Mouse (Mus musculus) stomach, embryonic 16.5 days (tissue): ENCODE data around the gene Pigk. TPM values are rescaled to one million over a fixed set of nuclear protein-coding genes. Genes with fewer than 3 reads are reported as not detected.

Experiments used
- ATAC-seq: fragments of 200-750 bp; cut with Nextera tagmentation; 2 replicates; pipeline ENCODE4 v1.8.0; 2017; ENCODE audit warnings: moderate number of reproducible peaks, moderate TSS enrichment; ENCODE audit not compliant: insufficient read depth, low FRiP score
- H3K27ac ChIP-seq: fragments of 300-500 bp; sonication (generic); 2 replicates; pipeline ENCODE4 v1.5.1; 2014; ENCODE audit warnings: low read length
- H3K27me3 ChIP-seq: fragments of 300-500 bp; sonication (generic); 2 replicates; pipeline ENCODE4 v1.6.1; 2014; ENCODE audit warnings: low read length, control low read depth, mixed read lengths; ENCODE audit not compliant: control insufficient read depth, insufficient read depth
- H3K36me3 ChIP-seq: fragments of 300-500 bp; sonication (generic); 2 replicates; pipeline ENCODE4 v1.6.1; 2014; ENCODE audit warnings: low read length; ENCODE audit not compliant: control insufficient read depth, insufficient read depth
- H3K4me1 ChIP-seq: fragments of 300-500 bp; sonication (generic); 2 replicates; pipeline ENCODE4 v1.6.1; 2014; ENCODE audit warnings: low read length, control low read depth, mixed read lengths; ENCODE audit not compliant: control insufficient read depth, insufficient read depth
- H3K4me2 ChIP-seq: fragments of 300-500 bp; sonication (generic); 2 replicates; pipeline ENCODE4 v1.6.1; 2014; ENCODE audit warnings: low read depth, low read length, mixed read lengths
- H3K4me3 ChIP-seq: fragments of 300-500 bp; sonication (generic); replicated peaks from 2 replicates; pipeline ENCODE4 v1.5.1; 2014; ENCODE audit warnings: mild to moderate bottlenecking, low read length
- H3K9ac ChIP-seq: fragments of 300-500 bp; sonication (generic); 2 replicates; pipeline ENCODE4 v1.6.1; 2014; ENCODE audit warnings: low read length
- H3K9me3 ChIP-seq: fragments of 300-500 bp; sonication (generic); replicated peaks from 2 replicates; pipeline ENCODE4 v1.6.1; 2016; ENCODE audit warnings: low read length, control low read depth; ENCODE audit not compliant: control insufficient read depth
- WGBS: fragments of 180-500 bp; shearing (Covaris S2); extraction: QIAGEN DNeasy Blood & Tissue Kit; methylation state at CpG from one replicate; pipeline ENCODE4 v1.1.7; 2014; 5-methylcytosine and 5-hydroxymethylcytosine counted together
- polyA plus RNA-seq: library from polyadenylated mRNA; unstranded; fragments of >200 nt; fragmentation: Nextera tagmentation; extraction: Ambion mirVana; gene quantifications from 2 replicates; pipeline ENCODE4 v1.2.1, GENCODE M21; 2015

The Pigk gene
- polyA plus RNA-seq, 1 experiment from 2014 or later: 39.0 TPM

DNA sequence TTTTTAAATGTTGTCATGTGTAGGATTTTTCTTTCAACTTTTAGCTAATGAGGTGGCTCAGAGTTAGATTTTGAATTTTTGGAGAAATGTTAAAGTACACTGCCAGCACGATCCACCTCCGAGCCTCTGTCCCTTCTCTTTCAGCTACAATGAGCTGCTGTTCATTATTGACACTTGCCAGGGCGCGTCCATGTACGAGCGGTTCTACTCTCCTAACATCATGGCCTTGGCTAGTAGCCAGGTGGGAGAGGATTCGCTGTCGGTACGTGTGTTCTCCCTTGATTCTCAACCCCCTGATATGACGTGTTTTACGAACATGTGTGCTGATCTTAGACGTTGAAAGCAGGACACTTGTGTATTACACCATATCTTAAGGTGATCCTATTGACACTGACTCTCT is 30.4 kb downstream of the Pigk start:
- no peaks in the 10 kb centered on the region for H3K36me3 ChIP-seq
- H3K4me2 ChIP-seq: no peak overlapping the region
- no peaks in the 10 kb centered on the region for H3K4me1 ChIP-seq
- no peaks in the 10 kb centered on the region for H3K9me3 ChIP-seq
- ATAC-seq: no peak
- no peak overlapping the region for H3K4me3 ChIP-seq
- H3K27ac ChIP-seq: no peak overlapping the region
- H3K27me3 ChIP-seq: no peaks in the 10 kb centered on the region
- no peak overlapping the region for H3K9ac ChIP-seq
- WGBS: 79% methylated on average over 12 of the region's 12 CpGs

DNA sequence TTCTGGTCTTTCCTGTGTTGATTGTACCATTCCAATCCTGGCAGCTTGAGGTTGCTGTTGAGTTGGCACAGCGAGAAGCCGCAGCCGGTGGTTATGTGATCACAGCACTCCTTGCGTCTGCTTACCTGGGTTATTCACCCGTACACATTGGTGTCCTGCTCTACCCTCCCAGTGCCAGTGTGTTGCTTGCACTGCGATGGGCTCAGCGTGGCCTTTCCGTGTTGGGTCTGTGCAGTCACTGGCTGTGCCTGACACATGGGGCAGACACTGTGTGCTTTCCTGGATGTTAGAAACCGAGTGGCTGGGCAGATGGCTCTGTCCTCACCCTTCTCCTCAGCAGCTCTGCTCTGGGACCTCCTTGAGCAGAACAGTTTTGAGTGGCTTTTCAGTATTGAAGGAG is 31.7 kb downstream of the Pigk start:
- H3K4me2 ChIP-seq: no peak overlapping the region
- no peaks in the 10 kb centered on the region for H3K27me3 ChIP-seq
- no peak for ATAC-seq
- no peaks in the 10 kb centered on the region for H3K9me3 ChIP-seq
- H3K36me3 ChIP-seq: no peaks in the 10 kb centered on the region
- H3K9ac ChIP-seq: no peak overlapping the region
- no peak overlapping the region for H3K4me3 ChIP-seq
- H3K27ac ChIP-seq: no peak overlapping the region
- WGBS: 92% methylated on average over 9 of the region's 9 CpGs
- no peaks in the 10 kb centered on the region for H3K4me1 ChIP-seq

DNA sequence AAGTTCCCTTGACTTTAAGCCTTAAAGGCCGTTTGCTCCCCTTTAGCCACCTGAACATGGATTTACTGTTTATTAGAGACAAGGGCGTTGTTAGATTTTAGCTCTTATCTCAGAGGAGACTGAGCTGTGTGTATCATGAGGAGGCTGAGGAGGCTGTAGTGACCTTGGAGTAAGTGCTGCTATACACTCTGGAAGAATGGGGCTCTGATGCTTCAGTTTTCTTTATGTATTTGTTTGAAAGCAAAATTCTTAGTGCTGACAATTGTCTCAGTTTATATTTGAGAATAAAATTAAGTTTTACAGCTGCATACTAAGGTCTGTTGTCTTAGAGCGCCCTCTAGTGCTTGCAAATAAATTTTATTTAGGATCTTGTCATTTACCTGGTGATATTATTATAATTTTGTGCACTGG is 35.6 kb downstream of the Pigk start:
- no peak for ATAC-seq
- Histone ChIP-seq H3K36me3 (no peaks in the 10 kb centered on the region), H3K4me3 (no peak overlapping the region), H3K4me2 (no peak overlapping the region), H3K27ac (no peak overlapping the region), H3K4me1 (no peaks in the 10 kb centered on the region), H3K9ac (no peak overlapping the region), H3K9me3 (no peaks in the 10 kb centered on the region), H3K27me3 (no peaks in the 10 kb centered on the region)
- 34% methylated on average over 3 of the region's 3 CpGs for WGBS

DNA sequence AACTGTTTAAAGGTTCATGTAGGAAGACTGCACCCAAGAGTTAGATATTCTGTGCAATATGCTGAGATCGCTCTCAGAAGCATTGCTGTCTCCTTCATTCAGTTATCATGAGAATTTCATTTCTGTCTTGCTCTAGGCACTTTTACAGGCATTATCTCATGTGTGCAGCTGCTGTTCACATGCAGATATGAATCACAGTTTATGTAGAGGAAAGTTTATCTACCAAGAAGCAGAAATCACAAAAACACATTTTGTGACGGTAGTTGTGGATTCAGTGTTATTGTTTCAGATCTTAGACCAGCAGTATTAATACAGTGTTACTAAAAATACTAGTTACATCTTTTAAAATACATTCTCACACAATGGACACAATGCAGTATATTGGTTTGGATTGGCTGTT is 36.0 kb downstream of the Pigk start:
- Histone ChIP-seq H3K27ac (no peak overlapping the region), H3K4me2 (no peak overlapping the region), H3K9me3 (no peaks in the 10 kb centered on the region), H3K4me1 (no peaks in the 10 kb centered on the region), H3K27me3 (no peaks in the 10 kb centered on the region), H3K9ac (no peak overlapping the region), H3K36me3 (no peaks in the 10 kb centered on the region), H3K4me3 (no peak overlapping the region)
- no peak for ATAC-seq
- 63% methylated on average over 2 of the region's 2 CpGs for whole genome bisulfite sequencing

DNA sequence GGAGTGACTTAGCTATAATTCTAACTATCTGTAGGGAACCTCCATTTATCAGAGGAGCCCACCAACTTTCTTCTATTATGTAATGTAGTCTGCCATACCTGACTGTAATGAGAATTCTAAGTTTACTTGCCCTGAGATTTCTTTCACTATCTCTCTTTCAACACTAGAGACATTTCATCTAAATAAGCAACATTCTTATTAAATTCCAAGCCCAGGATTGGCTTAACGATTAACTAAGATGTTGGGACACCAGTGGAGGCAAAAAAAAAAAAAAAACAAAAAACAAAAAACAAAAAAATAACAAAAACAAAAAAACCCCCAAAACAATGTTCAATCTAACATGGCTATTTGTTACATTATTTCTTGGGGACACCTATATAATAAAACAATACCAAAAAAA is 39.0 kb downstream of the Pigk start:
- Histone ChIP-seq H3K4me2 (no peak overlapping the region), H3K4me1 (0 out of 2 replicates have a peak, but pooled peaks cover 2% of the 10 kb centered on the region), H3K27me3 (no peaks in the 10 kb centered on the region), H3K9ac (no peak overlapping the region), H3K27ac (no peak overlapping the region), H3K9me3 (no peaks in the 10 kb centered on the region), H3K36me3 (no peaks in the 10 kb centered on the region), H3K4me3 (no peak overlapping the region)
- ATAC-seq: no peak
- WGBS: 91% methylated on average over 1 of the region's 1 CpGs

DNA sequence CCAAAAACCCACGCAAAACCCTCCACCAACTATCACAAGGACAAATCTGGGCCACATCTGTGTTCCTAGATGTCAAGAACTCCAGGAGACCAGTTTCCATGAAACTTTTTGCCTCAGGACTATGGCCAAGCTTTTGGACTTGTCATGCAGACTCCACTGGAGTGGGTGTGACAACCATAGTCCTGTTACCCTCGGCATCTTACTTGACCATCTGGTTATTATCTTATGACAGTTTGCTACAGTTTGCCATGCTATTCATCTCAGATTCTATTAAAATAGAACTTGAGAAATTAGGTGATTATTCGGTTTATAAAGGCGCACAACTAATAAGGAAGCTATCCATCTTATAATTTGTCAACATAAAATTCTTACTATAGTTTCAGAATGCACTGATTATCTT is 39.4 kb downstream of the Pigk start:
- Histone ChIP-seq H3K4me2 (no peak overlapping the region), H3K36me3 (no peaks in the 10 kb centered on the region), H3K27ac (no peak overlapping the region), H3K9me3 (no peaks in the 10 kb centered on the region), H3K4me1 (0 out of 2 replicates have a peak, but pooled peaks cover 2% of the 10 kb centered on the region), H3K27me3 (no peaks in the 10 kb centered on the region), H3K9ac (no peak overlapping the region), H3K4me3 (no peak overlapping the region)
- no peak for ATAC-seq
- WGBS: 82% methylated on average over 4 of the region's 4 CpGs

DNA sequence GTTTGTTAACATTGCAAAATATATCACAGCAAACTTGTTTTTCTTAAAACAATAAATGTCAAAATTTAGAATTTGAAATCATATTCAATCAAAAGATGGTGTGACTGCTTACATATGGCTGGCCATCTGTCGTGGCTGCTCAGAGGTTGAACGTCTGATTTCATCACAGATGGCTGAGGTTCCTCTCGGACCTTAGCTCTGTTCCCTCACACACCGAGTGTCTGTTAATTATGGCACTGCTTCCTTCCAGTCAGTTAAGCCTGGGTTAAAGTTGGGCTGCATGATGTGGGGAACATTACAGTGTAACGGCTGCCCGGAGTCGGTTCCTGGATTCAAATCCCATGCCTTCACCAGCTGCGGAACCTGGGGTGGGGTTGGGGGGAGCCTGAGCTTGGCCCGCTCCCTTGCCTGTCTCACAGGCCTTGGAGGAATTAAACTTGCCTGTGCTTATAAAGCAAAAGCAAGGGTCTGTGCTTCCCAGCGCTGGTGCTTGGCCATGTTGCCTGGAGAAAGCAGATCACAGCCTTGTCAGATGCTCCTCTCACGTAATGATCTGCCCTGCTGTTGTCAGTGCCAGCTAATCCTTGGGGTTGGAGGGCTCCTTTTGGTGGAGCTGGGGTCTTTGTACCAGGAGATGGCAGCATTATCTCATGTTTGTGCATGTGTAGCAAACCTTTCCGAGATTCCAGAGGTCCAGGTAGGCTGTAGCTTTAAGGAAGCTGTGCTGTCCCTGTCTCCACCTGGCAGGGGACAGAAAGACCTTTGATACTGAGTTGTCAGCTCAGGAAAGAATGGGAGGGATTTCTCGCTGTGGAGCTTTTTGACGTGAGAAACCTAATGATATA is 40.2 kb downstream of the Pigk start:
- H3K4me3 ChIP-seq: no peak overlapping the region
- no peak for ATAC-seq
- 71% methylated on average over 14 of the region's 14 CpGs for WGBS
- no peaks in the 10 kb centered on the region for H3K27me3 ChIP-seq
- H3K27ac ChIP-seq: no peak overlapping the region
- no peak overlapping the region for H3K4me2 ChIP-seq
- no peak overlapping the region for H3K9ac ChIP-seq
- H3K36me3 ChIP-seq: no peaks in the 10 kb centered on the region
- 0 out of 2 replicates have a peak, but pooled peaks cover 2% of the 10 kb centered on the region for H3K4me1 ChIP-seq
- H3K9me3 ChIP-seq: no peaks in the 10 kb centered on the region

DNA sequence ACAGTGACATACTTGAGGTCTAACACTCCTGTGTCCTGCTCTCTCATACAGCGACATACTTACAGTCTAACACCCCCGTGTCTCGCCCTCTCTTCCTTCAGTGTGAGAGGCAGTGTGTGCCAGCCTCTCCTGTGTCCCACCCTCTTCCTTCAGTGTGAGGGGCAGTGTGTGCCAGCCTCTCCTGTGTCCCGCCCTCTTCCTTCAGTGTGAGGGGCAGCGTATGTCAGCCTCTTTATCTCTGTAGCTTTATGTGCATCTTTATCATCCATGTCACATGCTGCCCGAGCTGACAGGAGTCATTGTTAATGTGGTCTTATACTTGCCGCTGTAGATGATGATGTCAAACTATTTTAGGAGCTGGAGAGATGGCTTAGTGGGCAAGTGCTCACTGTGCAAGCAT is 41.6 kb downstream of the Pigk start:
- no peak overlapping the region for H3K4me3 ChIP-seq
- no peak overlapping the region for H3K4me2 ChIP-seq
- no peak overlapping the region for H3K9ac ChIP-seq
- H3K27me3 ChIP-seq: no peaks in the 10 kb centered on the region
- 0 out of 2 replicates have a peak, but pooled peaks cover 2% of the 10 kb centered on the region for H3K4me1 ChIP-seq
- H3K27ac ChIP-seq: no peak overlapping the region
- H3K36me3 ChIP-seq: no peaks in the 10 kb centered on the region
- 80% methylated on average over 7 of the region's 7 CpGs for WGBS
- no peak for ATAC-seq
- H3K9me3 ChIP-seq: no peaks in the 10 kb centered on the region

DNA sequence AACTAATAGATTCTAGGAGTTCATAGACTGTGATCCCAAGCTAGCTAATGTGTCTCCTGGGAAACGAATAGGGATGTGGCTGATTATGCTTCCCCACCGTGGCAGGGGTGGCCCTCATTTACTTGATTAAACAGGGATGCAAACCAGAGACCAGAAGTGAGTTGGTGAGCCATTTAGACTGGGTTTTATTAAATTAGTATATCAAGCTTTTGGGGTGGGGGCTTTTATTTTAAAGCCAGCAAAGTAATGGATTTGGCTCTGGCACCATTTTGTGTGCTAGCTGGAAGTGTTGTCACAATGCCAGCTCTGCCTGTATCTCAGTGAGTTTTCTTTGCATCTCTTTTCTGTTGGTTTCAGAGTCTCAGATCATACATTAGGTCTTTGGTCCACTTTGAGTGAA is 43.0 kb downstream of the Pigk start:
- Histone ChIP-seq H3K27me3 (no peaks in the 10 kb centered on the region), H3K4me3 (no peak overlapping the region), H3K9ac (no peak overlapping the region), H3K27ac (no peak overlapping the region), H3K36me3 (no peaks in the 10 kb centered on the region), H3K9me3 (no peaks in the 10 kb centered on the region), H3K4me1 (0 out of 2 replicates have a peak, but pooled peaks cover 2% of the 10 kb centered on the region), H3K4me2 (no peak overlapping the region)
- ATAC-seq: no peak
- 68% methylated on average over 2 of the region's 2 CpGs for WGBS
